Mouse (Mus musculus) kidney, postnatal 0 days (tissue): ENCODE measurements around the gene Cr1l. TPM values are rescaled to one million over a fixed set of nuclear protein-coding genes. Genes with fewer than 3 reads are reported as not detected.

Experiments used
- ATAC-seq: fragments of 200-750 bp; cut with Nextera tagmentation; replicated peaks from 2 replicates; pipeline ENCODE4 v1.8.0; 2017; ENCODE audit warnings: low read depth, moderate number of reproducible peaks, moderate TSS enrichment, moderate library complexity; ENCODE audit not compliant: low FRiP score
- DNase-seq: peaks from one replicate; pipeline ENCODE4 v3.0.0-alpha.2; 2016; ENCODE audit warnings: low spot score
- H3K27ac ChIP-seq: fragments of 300-500 bp; sonication (generic); 2 replicates; pipeline ENCODE4 v1.5.1; 2014; ENCODE audit warnings: mild to moderate bottlenecking
- H3K27me3 ChIP-seq: fragments of 300-500 bp; sonication (generic); 2 replicates; pipeline ENCODE4 v1.6.1; 2014; ENCODE audit warnings: low read length, mixed read lengths; ENCODE audit not compliant: insufficient read depth
- H3K36me3 ChIP-seq: fragments of 300-500 bp; sonication (generic); 2 replicates; pipeline ENCODE4 v1.6.1; 2014; ENCODE audit warnings: low read length, mixed read lengths; ENCODE audit not compliant: insufficient read depth
- H3K4me1 ChIP-seq: fragments of 300-500 bp; sonication (generic); replicated peaks from 2 replicates; pipeline ENCODE4 v1.6.1; 2014; ENCODE audit warnings: antibody characterized with exemption, low read length, mixed read lengths; ENCODE audit not compliant: insufficient read depth
- H3K4me2 ChIP-seq: fragments of 300-500 bp; sonication (generic); 2 replicates; pipeline ENCODE4 v1.6.1; 2014; ENCODE audit warnings: mild to moderate bottlenecking, low read length, moderate library complexity, mixed read lengths
- H3K4me3 ChIP-seq: fragments of 300-500 bp; sonication (generic); replicated peaks from 2 replicates; pipeline ENCODE4 v1.5.1; 2014; ENCODE audit warnings: low read depth, low read length
- H3K9ac ChIP-seq: fragments of 300-500 bp; sonication (generic); 2 replicates; pipeline ENCODE4 v1.6.1; 2014; ENCODE audit warnings: low read depth, low read length
- H3K9me3 ChIP-seq: fragments of 300-500 bp; sonication (generic); replicated peaks from 2 replicates; pipeline ENCODE4 v1.6.1; 2016; ENCODE audit warnings: low read length, inconsistent platforms, mixed read lengths
- CTCF ChIP-seq: IDR thresholded peaks from 2 replicates; pipeline ENCODE4 v1.5.1; 2016; ENCODE audit warnings: antibody characterized with exemption, low read depth, mild to moderate bottlenecking, moderate library complexity
- WGBS: fragments of 180-500 bp; shearing (Covaris S2); extraction: QIAGEN DNeasy Blood & Tissue Kit; methylation state at CpG from one replicate; pipeline ENCODE4 v1.1.7; 2014; 5-methylcytosine and 5-hydroxymethylcytosine counted together
- polyA plus RNA-seq: library from polyadenylated mRNA; unstranded; fragments of >200 nt; fragmentation: Nextera tagmentation; extraction: Ambion mirVana; gene quantifications from 2 replicates; pipeline ENCODE4 v1.2.1, GENCODE M21; 2015

Gene Cr1l
- polyA plus RNA-seq: 85.8 and 87.4 TPM in 2 replicates

- peak within 1 kb of the TSS; percentile 86 for H3K9ac ChIP-seq
- peak within 1 kb of the TSS; percentile 56 for H3K4me3 ChIP-seq
- under 1% methylated on average over 31 of the region's 31 CpGs for WGBS
- H3K27me3 ChIP-seq: no peaks in the 10 kb centered on the region
- H3K9me3 ChIP-seq: no peaks in the 10 kb centered on the region
- peak; percentile 97 for ATAC-seq
- TF ChIP-seq CTCF: peak; percentile 75
- peak within 1 kb of the TSS; percentile 68 for H3K4me2 ChIP-seq
- peak; percentile 94 for DNase-seq
- H3K36me3 ChIP-seq: 0 out of 2 replicates have a peak, but pooled peaks cover 4% of the 10 kb centered on the region
- H3K4me1 ChIP-seq: peaks cover 3% of the 10 kb centered on the region
- H3K27ac ChIP-seq: peak within 1 kb of the TSS; percentile 99
Measured at GRCm38 (mm10) chr1:195130953-195131674, at the start of gene Cr1l. Gene Cr1l, minus strand, starts transcription at chr1:195131586.

GRCm38 (mm10) chr1:195175980-195176931 lies 44.9 kb upstream of the Cr1l start, which contains the start of gene Cr2:
Gene Cr2, minus strand, starts transcription at chr1:195176716.
- Histone ChIP-seq H3K4me1 (no peaks in the 10 kb centered on the region), H3K4me3 (peak within 1 kb of the TSS; percentile 23), H3K36me3 (no peaks in the 10 kb centered on the region), H3K27ac (no peak within 1 kb of the TSS), H3K4me2 (peak within 1 kb of the TSS; percentile 48), H3K27me3 (no peaks in the 10 kb centered on the region), H3K9ac (no peak within 1 kb of the TSS), H3K9me3 (no peaks in the 10 kb centered on the region; the same call in 1 of the 2 replicates)
- DNase-seq: peak; percentile 68
- peak; percentile 89 for ATAC-seq
- WGBS: 7% methylated on average over 20 of the region's 20 CpGs
- peak; percentile 49 for TF ChIP-seq CTCF

DNA sequence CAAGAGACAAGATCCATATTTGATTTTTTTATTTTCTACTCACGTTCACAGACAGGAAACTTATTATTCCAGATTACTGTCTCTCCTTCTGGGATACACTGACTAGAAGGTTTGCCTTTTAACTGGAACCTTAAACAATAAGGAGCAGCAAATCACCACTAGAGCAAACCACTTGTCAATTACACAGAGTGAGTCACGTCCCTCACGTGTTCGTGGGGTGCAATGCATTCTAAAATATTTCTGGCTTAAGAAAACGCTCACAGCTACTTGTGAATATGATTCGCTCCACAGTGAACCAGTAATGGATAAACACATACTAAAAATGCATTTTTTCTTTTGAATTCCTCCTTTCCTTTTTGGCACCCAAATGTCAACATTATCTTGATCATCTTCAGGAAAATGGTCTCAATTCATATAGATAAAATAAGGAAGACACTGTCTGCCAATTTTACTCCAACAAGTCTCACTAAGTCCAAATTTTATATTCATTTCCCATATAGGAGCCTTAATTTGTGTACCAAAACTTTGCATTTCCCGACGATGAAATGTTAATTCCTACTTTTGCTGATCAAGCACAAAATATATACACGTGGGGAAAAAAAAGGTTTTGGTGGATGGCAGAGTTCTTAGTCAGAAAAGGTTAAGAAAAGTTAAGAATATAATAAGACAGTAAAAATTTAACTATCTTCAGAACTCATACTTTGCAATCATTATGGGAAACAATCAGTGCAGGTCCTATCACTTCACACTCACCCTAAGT lies 33.8 kb upstream of the Cr1l start:
- ATAC-seq (no peak), DNase-seq (no peak)
- no peak overlapping the region for H3K9ac ChIP-seq
- H3K9me3 ChIP-seq: no peaks in the 10 kb centered on the region
- WGBS: 75% methylated on average over 9 of the region's 9 CpGs
- H3K27me3 ChIP-seq: no peaks in the 10 kb centered on the region
- no peaks in the 10 kb centered on the region for H3K4me1 ChIP-seq
- no peak for TF ChIP-seq CTCF
- H3K4me2 ChIP-seq: no peak overlapping the region
- no peaks in the 10 kb centered on the region for H3K36me3 ChIP-seq
- no peak overlapping the region for H3K4me3 ChIP-seq
- H3K27ac ChIP-seq: no peak overlapping the region

DNA sequence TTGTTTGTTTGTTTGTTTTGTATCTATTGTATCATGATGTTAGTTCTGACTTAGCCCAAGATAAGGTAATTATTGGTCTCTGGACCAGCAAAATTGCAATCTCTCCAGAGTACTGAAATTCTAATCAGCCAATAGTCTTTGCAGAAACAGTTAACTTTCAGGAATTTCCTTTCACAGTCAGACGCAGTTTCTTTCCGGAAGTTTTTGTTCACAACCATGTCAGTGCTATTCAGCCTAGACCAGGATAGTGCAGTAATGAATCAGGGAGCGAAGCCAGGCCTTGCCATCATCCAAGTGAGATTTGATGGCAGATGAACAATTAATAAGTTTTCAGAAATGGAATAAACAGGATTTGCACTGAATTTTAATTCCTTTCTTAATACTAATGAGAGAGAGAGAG lies 684 bp upstream of the Cr1l start:
- Histone ChIP-seq H3K27ac (peak overlapping the region; percentile 99), H3K9ac (no peak overlapping the region), H3K36me3 (0 out of 2 replicates have a peak, but pooled peaks cover 4% of the 10 kb centered on the region), H3K4me1 (peaks cover 3% of the 10 kb centered on the region), H3K4me2 (peak overlapping the region; percentile 68), H3K9me3 (no peaks in the 10 kb centered on the region), H3K4me3 (0 out of 2 replicates have a peak overlapping the region, but pooled peaks have one; percentile 56), H3K27me3 (no peaks in the 10 kb centered on the region)
- 43% methylated on average over 3 of the region's 3 CpGs for WGBS
- no peak for ATAC-seq
- TF ChIP-seq CTCF: no peak
- peak; percentile 61 for DNase-seq

DNA sequence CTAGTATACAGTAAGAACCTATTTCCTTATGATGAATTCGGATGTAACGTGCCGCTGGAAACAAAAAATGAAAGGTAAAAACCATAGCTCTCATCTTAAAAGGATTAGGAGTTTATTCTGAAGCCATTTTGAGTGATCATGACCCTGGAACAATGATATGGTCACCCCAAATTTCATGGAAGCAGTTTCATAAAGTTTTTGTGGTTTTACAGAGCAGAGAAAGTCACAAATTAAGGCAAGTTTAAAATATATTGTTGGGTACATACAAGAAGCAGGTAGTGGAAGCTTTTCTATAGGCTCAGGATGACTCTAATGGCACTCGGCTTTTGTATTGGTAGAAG lies 259 bp upstream of the Cr1l start:
- Histone ChIP-seq H3K27ac (peak overlapping the region; percentile 99), H3K9me3 (no peaks in the 10 kb centered on the region), H3K4me3 (peak overlapping the region; percentile 56), H3K36me3 (0 out of 2 replicates have a peak, but pooled peaks cover 4% of the 10 kb centered on the region), H3K27me3 (no peaks in the 10 kb centered on the region), H3K4me1 (peaks cover 3% of the 10 kb centered on the region), H3K4me2 (peak overlapping the region; percentile 68), H3K9ac (peak overlapping the region; percentile 86)
- WGBS: 23% methylated on average over 4 of the region's 4 CpGs
- TF ChIP-seq CTCF: no peak
- ATAC-seq (no peak), DNase-seq (no peak)
